Mouse (Mus musculus) neutrophil, adult 59 days (primary cell): ENCODE data around the gene Plcz1. TPM values are rescaled to one million over a fixed set of nuclear protein-coding genes. Genes with fewer than 3 reads are reported as not detected.

Experiments used
- total RNA-seq, 2 experiments: library from RNA; stranded (reverse); gene quantifications; 1 replicate in 1 of 2; 2 replicates in 1 of 2; pipeline ENCODE4 v1.2.4; 2023

The Plcz1 gene
- total RNA-seq, result not detected

GRCm38 (mm10) chr6:140041357-140041756 is at the start of gene Plcz1:
Gene Plcz1 (minus strand): TSS chr6:140041457.

GRCm38 (mm10) chr6:140040952-140041351 is 305 bp downstream of the Plcz1 start, which contains the start of gene Capza3:
Gene Capza3 (plus strand): TSS chr6:140041252.

Other genes starting within 250 kb of the Plcz1 start
- gene Capza3, start 205 bp downstream of the Plcz1 start, total RNA-seq, result not detected